8 mouse cellular contexts compared by ENCODE assay signal in genomic region chr16:31199591-31199925, GRCm38 (mm10). TPM values are rescaled to one million over a fixed set of nuclear protein-coding genes. Genes with fewer than 3 reads are reported as not detected.
DNase-seq lines count a peak whose midpoint lies in the region; ATAC-seq lines count a peak whose summit lies in the region.

No protein-coding gene starts in this region.

- no peaks in the 10 kb centered on the region for H3K9me3 ChIP-seq in liver, embryonic 12.5 days (replicated peaks)
- H3K9me3 ChIP-seq in neural tube, embryonic 11.5 days (ENCODE audit: control insufficient read depth, low read length), result no peaks in the 10 kb centered on the region

- no peaks in the 10 kb centered on the region for H3K36me3 ChIP-seq in liver, embryonic 12.5 days
- H3K36me3 ChIP-seq in neural tube, embryonic 11.5 days (ENCODE audit: control insufficient read depth, insufficient read depth, low read length), result no peaks in the 10 kb centered on the region

- H3K4me1 ChIP-seq in liver, embryonic 12.5 days, result peaks cover 46% of the 10 kb centered on the region
- peaks cover 6% of the 10 kb centered on the region; the same call in 1 of the 2 replicates for H3K4me1 ChIP-seq in neural tube, embryonic 11.5 days (ENCODE audit: control insufficient read depth, insufficient read depth, low read length)

- DNase-seq in cerebellum, adult 11 months, result peak; percentile 33
- no peak for DNase-seq in cerebellum, adult 9-10 months
- peak; percentile 58 to 60 for DNase-seq in cerebellum, postnatal 14 days
- DNase-seq in gastrocnemius, adult 8-10 months (ENCODE audit: low spot score in 2 of 2), result peak; percentile 24 to 29
- peak; percentile 51 for DNase-seq in induced T-regulatory cell, adult 2 months (ENCODE audit: low read depth)
- peak; percentile 40 for DNase-seq in neural tube, embryonic 11.5 days (ENCODE audit: low spot score)
- DNase-seq in thymus, postnatal 36 days, result peak; percentile 7 to 23

- H3K9ac ChIP-seq in liver, embryonic 12.5 days, result peak overlapping the region; percentile 92
- peak overlapping the region; percentile 94 for H3K9ac ChIP-seq in neural tube, embryonic 11.5 days (ENCODE audit: low read length)

- H3K4me3 ChIP-seq in liver, embryonic 12.5 days, result peak overlapping the region; percentile 84
- peak overlapping the region; percentile 94 for H3K4me3 ChIP-seq in neural tube, embryonic 11.5 days (ENCODE audit: low read depth, low read length)

- peak overlapping the region; percentile 98 for H3K4me2 ChIP-seq in liver, embryonic 12.5 days
- H3K4me2 ChIP-seq in neural tube, embryonic 11.5 days (ENCODE audit: low read depth), result peak overlapping the region; percentile 88

- 20% methylated on average over 14 of the region's 14 CpGs for WGBS in liver, embryonic 12.5 days (ENCODE audit: insufficient replicate concordance)
- WGBS in neural tube, embryonic 11.5 days, result 4% methylated on average over 14 of the region's 14 CpGs

- ATAC-seq in liver, embryonic 12.5 days, result no peak
- no peak for ATAC-seq in neural tube, embryonic 11.5 days (ENCODE audit: insufficient read depth, low FRiP score, low TSS enrichment)

- H3K27ac ChIP-seq in liver, embryonic 12.5 days, result no peak overlapping the region; the same call in 1 of the 2 replicates
- H3K27ac ChIP-seq in neural tube, embryonic 11.5 days (ENCODE audit: low read depth, low read length), result no peak overlapping the region; the same call in 1 of the 2 replicates

- no peaks in the 10 kb centered on the region; the same call in 1 of the 2 replicates for H3K27me3 ChIP-seq in liver, embryonic 12.5 days (replicated peaks)
- no peaks in the 10 kb centered on the region for H3K27me3 ChIP-seq in neural tube, embryonic 11.5 days (ENCODE audit: control insufficient read depth, insufficient read depth, low read length)

RNA-seq across cellular contexts. Expression of gene Acap2, which starts 1.5 kb away (rescaled TPM):
- total RNA-seq in gastrocnemius, adult 8-10 months (2022), result 1 to 10 TPM; 4.7 to 8.3 (median 6.8) TPM
- polyA plus RNA-seq in liver, embryonic 12.5 days (2016; fragmentation: Nextera tagmentation; extraction: Ambion mirVana), result 10.3 and 11.1 TPM in 2 replicates
- polyA plus RNA-seq in neural tube, embryonic 11.5 days (2014; fragmentation: Nextera tagmentation; extraction: Ambion mirVana), result 21.5 and 22.1 TPM in 2 replicates
